ENCODE assay signal across 25 mouse cellular contexts in genomic region chr17:51172332-51172731, GRCm38 (mm10). TPM values are rescaled to one million over a fixed set of nuclear protein-coding genes. Genes with fewer than 3 reads are reported as not detected.
DNase-seq lines count a peak whose midpoint lies in the region; ATAC-seq and TF ChIP-seq lines count a peak whose summit lies in the region.
"Had no signal": no experiment of that assay in that cellular context is flagged by ENCODE, and none has a peak within 500 bp of the region (broad histone marks: within the 10 kb centered on the region; RNA-seq: fewer than 3 reads in every experiment).

No protein-coding gene starts in this region.

- H3K9me3 ChIP-seq in midbrain, embryonic 11.5 days (ENCODE audit: control insufficient read depth, low read length): no peaks in the 10 kb centered on the region
- H3K9me3 ChIP-seq in midbrain, embryonic 16.5 days (replicated peaks; ENCODE audit: control insufficient read depth, low read length, poor library complexity, severe bottlenecking): no peaks in the 10 kb centered on the region
- H3K9me3 ChIP-seq in intestine, embryonic 16.5 days (ENCODE audit: control insufficient read depth, low read length): no peaks in the 10 kb centered on the region
- H3K9me3 ChIP-seq: embryonic facial prominence, embryonic 12.5 days; embryonic facial prominence, embryonic 15.5 days; heart, embryonic 10.5 days; heart, embryonic 13.5 days had no signal

- no peak for TF ChIP-seq POLR2A in small intestine, adult 2 months (IDR thresholded peaks at IDR 0.05; ENCODE audit: low read depth, low read length)

- DNase-seq in midbrain, embryonic 11.5 days (ENCODE audit: low spot score, missing footprints): peak; percentile 26
- DNase-seq in adrenal gland, postnatal 14 days: no peak
- no peak for DNase-seq in gastrocnemius, adult 2 months
- no peak for DNase-seq in urinary bladder, adult 2 months (ENCODE audit: low spot score)
- DNase-seq: adrenal gland, postnatal 10 days; cerebellum, adult 11 months; cerebellum, adult 2 months; cerebellum, adult 9-11 months; cerebellum, postnatal 25 days; forebrain, postnatal 0 days; gastrocnemius, postnatal 25 days; heart, adult 2 months; heart, postnatal 14 days; heart, postnatal 4 days had no signal

- no peak overlapping the region for H3K4me3 ChIP-seq in midbrain, embryonic 11.5 days (ENCODE audit: low read depth, low read length)
- no peak overlapping the region for H3K4me3 ChIP-seq in midbrain, embryonic 16.5 days (ENCODE audit: low read depth, low read length)
- no peak overlapping the region for H3K4me3 ChIP-seq in intestine, embryonic 16.5 days (ENCODE audit: low read length)
- H3K4me3 ChIP-seq in small intestine, adult 2 months (ENCODE audit: low read depth, low read length): no peak overlapping the region
- H3K4me3 ChIP-seq in gastrocnemius, adult 2 months: no peak overlapping the region
- H3K4me3 ChIP-seq: embryonic facial prominence, embryonic 12.5 days; embryonic facial prominence, embryonic 15.5 days; heart, adult 2 months; heart, embryonic 10.5 days; heart, embryonic 13.5 days had no signal

- TF ChIP-seq CTCF in small intestine, adult 2 months (IDR thresholded peaks at IDR 0.05; ENCODE audit: extremely low read depth, insufficient read length, insufficient replicate concordance, low read depth, low read length): no peak
- no peak for TF ChIP-seq CTCF in gastrocnemius, adult 2 months (IDR thresholded peaks at IDR 0.05)

- intact Hi-C loops in gastrocnemius, adult 2 months (cut with DNase I): no loop called here

- no peak overlapping the region for H3K4me2 ChIP-seq in midbrain, embryonic 11.5 days
- H3K4me2 ChIP-seq in midbrain, embryonic 16.5 days (ENCODE audit: low read length): no peak overlapping the region
- no peak overlapping the region for H3K4me2 ChIP-seq in intestine, embryonic 16.5 days (ENCODE audit: low read depth, low read length)
- H3K4me2 ChIP-seq: embryonic facial prominence, embryonic 12.5 days; embryonic facial prominence, embryonic 15.5 days; heart, embryonic 13.5 days; hindbrain, embryonic 14.5 days had no signal

- WGBS in midbrain, embryonic 11.5 days: 89% methylated on average over 1 of the region's 1 CpGs
- 98% methylated on average over 1 of the region's 1 CpGs for WGBS in midbrain, embryonic 16.5 days
- 77% methylated on average over 1 of the region's 1 CpGs for WGBS in intestine, embryonic 16.5 days
- WGBS in small intestine, adult 2 months: 23% methylated on average over 1 of the region's 1 CpGs

- H3K27me3 ChIP-seq in midbrain, embryonic 11.5 days (ENCODE audit: control insufficient read depth, insufficient read depth, low read length): no peaks in the 10 kb centered on the region
- H3K27me3 ChIP-seq in midbrain, embryonic 16.5 days (ENCODE audit: control insufficient read depth, insufficient read depth, low read depth, low read length): no peaks in the 10 kb centered on the region
- no peaks in the 10 kb centered on the region for H3K27me3 ChIP-seq in intestine, embryonic 16.5 days (replicated peaks; ENCODE audit: control insufficient read depth, insufficient read depth, low read length)
- H3K27me3 ChIP-seq in small intestine, adult 2 months (ENCODE audit: control insufficient read depth, insufficient read depth, low read length): no peaks in the 10 kb centered on the region
- H3K27me3 ChIP-seq: embryonic facial prominence, embryonic 12.5 days; embryonic facial prominence, embryonic 15.5 days; heart, embryonic 13.5 days had no signal

- H3K9ac ChIP-seq in midbrain, embryonic 11.5 days (ENCODE audit: low read length): no peak overlapping the region
- no peak overlapping the region for H3K9ac ChIP-seq in midbrain, embryonic 16.5 days (ENCODE audit: low read depth, low read length)
- no peak overlapping the region for H3K9ac ChIP-seq in intestine, embryonic 16.5 days (ENCODE audit: low read depth, low read length)
- H3K9ac ChIP-seq: embryonic facial prominence, embryonic 12.5 days; embryonic facial prominence, embryonic 15.5 days; forebrain, postnatal 0 days; heart, embryonic 13.5 days; hindbrain, embryonic 14.5 days had no signal

- H3K27ac ChIP-seq in midbrain, embryonic 11.5 days (ENCODE audit: low read depth, low read length): no peak overlapping the region
- H3K27ac ChIP-seq in midbrain, embryonic 16.5 days (ENCODE audit: low read length): no peak overlapping the region
- peak overlapping the region; percentile 25; the same call in 1 of the 2 replicates for H3K27ac ChIP-seq in intestine, embryonic 16.5 days (ENCODE audit: low read length)
- H3K27ac ChIP-seq in small intestine, adult 2 months (ENCODE audit: insufficient read depth, low read depth, low read length): peak overlapping the region; percentile 69; the same call in 1 of the 2 replicates
- no peak overlapping the region for H3K27ac ChIP-seq in gastrocnemius, adult 2 months
- H3K27ac ChIP-seq: embryonic facial prominence, embryonic 12.5 days; embryonic facial prominence, embryonic 15.5 days; heart, adult 2 months; heart, embryonic 10.5 days; heart, embryonic 13.5 days; hindbrain, embryonic 14.5 days; hindbrain, postnatal 0 days had no signal

- H3K4me1 ChIP-seq in midbrain, embryonic 11.5 days (ENCODE audit: control insufficient read depth, insufficient read depth, low read length): no peaks in the 10 kb centered on the region
- 0 out of 2 replicates have a peak, but pooled peaks cover 1% of the 10 kb centered on the region for H3K4me1 ChIP-seq in midbrain, embryonic 16.5 days (ENCODE audit: control insufficient read depth, insufficient read depth, low read length)
- no peaks in the 10 kb centered on the region for H3K4me1 ChIP-seq in intestine, embryonic 16.5 days (ENCODE audit: control insufficient read depth, insufficient read depth, low read length)
- peaks cover 3% of the 10 kb centered on the region; the same call in 1 of the 2 replicates for H3K4me1 ChIP-seq in small intestine, adult 2 months (ENCODE audit: control insufficient read depth, insufficient read depth, insufficient read length, low read length)
- H3K4me1 ChIP-seq: embryonic facial prominence, embryonic 15.5 days; heart, embryonic 10.5 days had no signal

- no peak for ATAC-seq in midbrain, embryonic 11.5 days (ENCODE audit: low FRiP score)
- ATAC-seq in midbrain, embryonic 16.5 days: no peak
- ATAC-seq in activated CD4-positive, CD25-positive, alpha-beta regulatory T cell, adult 4 months: peak; percentile 14
- ATAC-seq in intestine, embryonic 16.5 days: peak; percentile 64
- ATAC-seq: forebrain, embryonic 14.5 days; forebrain, postnatal 0 days; hindbrain, postnatal 0 days had no signal

- H3K36me3 ChIP-seq in midbrain, embryonic 11.5 days (ENCODE audit: control insufficient read depth, insufficient read depth, low read length): no peaks in the 10 kb centered on the region
- no peaks in the 10 kb centered on the region for H3K36me3 ChIP-seq in midbrain, embryonic 16.5 days (ENCODE audit: control insufficient read depth, insufficient read depth, low read length)
- H3K36me3 ChIP-seq in intestine, embryonic 16.5 days (ENCODE audit: control insufficient read depth, insufficient read depth, low read length): no peaks in the 10 kb centered on the region
- no peaks in the 10 kb centered on the region for H3K36me3 ChIP-seq in small intestine, adult 2 months (ENCODE audit: control insufficient read depth, insufficient read depth, low read length)
- H3K36me3 ChIP-seq: embryonic facial prominence, embryonic 12.5 days; embryonic facial prominence, embryonic 15.5 days; heart, embryonic 10.5 days; heart, embryonic 13.5 days had no signal

RNA-seq across cellular contexts. Expression of gene Tbc1d5, which starts 6.8 kb away (rescaled TPM):
- 9.4 and 9.9 TPM in 2 replicates for polyA plus RNA-seq in midbrain, embryonic 11.5 days (2014; fragmentation: Nextera tagmentation; extraction: Ambion mirVana)
- polyA plus RNA-seq in midbrain, embryonic 16.5 days (2015; fragmentation: Nextera tagmentation; extraction: Ambion mirVana): 8.2 and 9.1 TPM in 2 replicates
- polyA plus RNA-seq in activated CD4-positive, CD25-positive, alpha-beta regulatory T cell, adult 4 months (2017; shearing (Covaris generic)): 10 to 100 TPM; 17.9 to 18.2 TPM
- 10.2 and 10.4 TPM in 2 replicates for polyA plus RNA-seq in intestine, embryonic 16.5 days (2015; fragmentation: Nextera tagmentation; extraction: Ambion mirVana)
- 3.5 and 6.1 TPM in 2 replicates for polyA plus RNA-seq in small intestine, adult 2 months (2012; rRNA removed)
- total RNA-seq in adrenal gland, postnatal 14 days (2021): 20.7 and 20.9 TPM in 2 replicates
- total RNA-seq in gastrocnemius, adult 2 months (2021): 1 to 10 TPM; 8.9 to 9.0 TPM
- 12.1 and 15.8 TPM in 2 replicates for polyA plus RNA-seq in urinary bladder, adult 2 months (2012; rRNA removed)

Comparison
In these comparisons a context has a peak if more than half of its experiments do, and no peak if none do; other contexts are left out.
1. ATAC-seq: peak in activated CD4-positive, CD25-positive, alpha-beta regulatory T cell, adult 4 months (single experiment) and intestine, embryonic 16.5 days (single experiment); none in midbrain, embryonic 11.5 days (single experiment) and midbrain, embryonic 16.5 days (single experiment).
2. H3K27ac ChIP-seq: peak in intestine, embryonic 16.5 days (single experiment) and small intestine, adult 2 months (single experiment); none in midbrain, embryonic 11.5 days (single experiment), midbrain, embryonic 16.5 days (single experiment) and gastrocnemius, adult 2 months (single experiment).